Mouse (Mus musculus): ENCODE results near the gene Trappc3l. TPM values are rescaled to one million over a fixed set of nuclear protein-coding genes. Genes with fewer than 3 reads are reported as not detected.
"Not testable (repeated sequence)": the region's sequence is repeated elsewhere in the genome, so short reads cannot be mapped to it uniquely, and the experiment has no call there.

Gene Trappc3l
- not detected in 2 replicates for polyA plus RNA-seq (2015; fragmentation: Nextera tagmentation; extraction: Ambion mirVana)

GRCm38 (mm10) chr10:34037401-34037800 is at the start of gene Trappc3l:
Gene Trappc3l (plus strand): TSS chr10:34037597.
- H3K9me3 ChIP-seq = no peaks in the 10 kb centered on the region
- H3K4me2 ChIP-seq = no peak within 1 kb of the TSS
- no peak within 1 kb of the TSS for H3K27ac ChIP-seq (replicated peaks)
- H3K9ac ChIP-seq = no peak within 1 kb of the TSS
- WGBS = 61% methylated on average over 3 of the region's 3 CpGs
- no peak for ATAC-seq (ENCODE audit: low read depth)
- H3K36me3 ChIP-seq = no peaks in the 10 kb centered on the region
- H3K27me3 ChIP-seq = no peaks in the 10 kb centered on the region
- H3K4me1 ChIP-seq (replicated peaks) = 0 out of 2 replicates have a peak, but pooled peaks cover 6% of the 10 kb centered on the region
- no peak within 1 kb of the TSS for H3K4me3 ChIP-seq

DNA sequence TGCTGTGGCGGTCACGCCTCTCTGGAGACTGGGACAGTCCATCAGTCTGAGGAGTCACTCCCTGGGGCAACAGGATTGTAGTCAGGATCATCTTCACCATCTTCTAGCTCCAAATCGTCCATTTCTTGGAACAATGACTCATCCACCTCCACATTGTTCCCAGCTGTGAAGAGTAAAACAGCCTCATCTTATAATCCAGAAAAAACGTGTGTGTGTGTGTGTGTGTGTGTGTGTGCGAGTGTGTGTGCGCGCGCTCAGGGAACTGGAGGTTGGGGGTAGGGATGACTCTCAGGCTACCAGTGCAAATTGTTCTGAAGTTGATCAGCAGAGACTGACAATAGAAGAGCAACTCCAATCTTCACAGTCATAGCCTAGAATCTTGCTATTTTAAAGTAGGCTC is 40.7 kb upstream of the Trappc3l start:
- H3K27me3 ChIP-seq; H3K27ac ChIP-seq (replicated peaks); H3K4me3 ChIP-seq; H3K9me3 ChIP-seq; H3K4me2 ChIP-seq; H3K9ac ChIP-seq; ATAC-seq (ENCODE audit: low read depth); H3K4me1 ChIP-seq (replicated peaks): not testable (repeated sequence)
- 96% methylated on average over 6 of the region's 8 CpGs for WGBS
- peaks cover 93% of the 10 kb centered on the region for H3K36me3 ChIP-seq

DNA sequence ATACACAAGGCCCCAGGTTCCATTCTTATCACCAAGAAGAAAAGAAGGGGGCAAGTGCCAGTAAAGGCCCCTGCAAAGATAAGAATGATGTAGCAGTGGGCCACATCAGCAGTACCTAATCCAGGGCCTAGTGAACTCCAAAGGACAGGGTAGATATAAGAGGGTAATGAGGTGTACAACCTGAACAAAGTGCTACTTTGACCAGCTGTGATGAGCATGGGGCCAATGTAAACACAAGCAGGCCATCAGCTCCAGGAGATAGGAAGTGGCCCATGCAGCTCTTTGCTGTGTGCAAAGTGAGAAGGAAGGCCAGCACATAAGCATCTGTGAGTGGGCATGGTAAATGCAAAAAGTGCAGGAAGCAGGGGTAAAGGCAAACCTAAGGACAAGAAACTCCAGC is 39.0 kb upstream of the Trappc3l start:
- Histone ChIP-seq H3K4me3 (no peak overlapping the region), H3K27ac (replicated peaks) (no peak overlapping the region), H3K4me2 (no peak overlapping the region), H3K9ac (no peak overlapping the region), H3K36me3 (peaks cover 92% of the 10 kb centered on the region), H3K27me3 (no peaks in the 10 kb centered on the region), H3K4me1 (replicated peaks) (no peaks in the 10 kb centered on the region), H3K9me3 (no peaks in the 10 kb centered on the region)
- no peak for ATAC-seq (ENCODE audit: low read depth)

DNA sequence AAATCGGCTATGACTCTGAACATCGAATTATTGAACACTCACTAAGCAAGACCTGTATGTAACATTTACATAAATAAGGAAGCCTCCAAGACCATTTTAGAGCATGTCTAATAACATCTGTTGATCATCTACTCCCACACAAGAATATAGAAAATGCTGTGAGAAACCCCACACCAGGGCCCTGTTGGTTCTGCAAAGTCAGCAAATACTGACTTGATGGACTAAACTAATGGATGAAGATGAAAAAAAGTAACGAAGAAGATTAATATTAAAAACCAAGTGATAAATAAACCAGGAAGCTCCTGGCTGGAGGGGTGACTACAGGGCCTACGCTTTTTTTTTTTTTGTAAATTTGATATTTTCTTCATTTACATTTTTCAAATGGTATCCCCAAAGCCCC is 24.8 kb upstream of the Trappc3l start:
- Histone ChIP-seq H3K4me1 (replicated peaks) (peaks cover 29% of the 10 kb centered on the region), H3K4me3 (no peak overlapping the region), H3K9ac (no peak overlapping the region), H3K36me3 (peaks cover 23% of the 10 kb centered on the region), H3K4me2 (no peak overlapping the region), H3K27me3 (no peaks in the 10 kb centered on the region), H3K27ac (replicated peaks) (no peak overlapping the region), H3K9me3 (no peaks in the 10 kb centered on the region)
- ATAC-seq (ENCODE audit: low read depth) = no peak
- WGBS = 97% methylated on average over 4 of the region's 4 CpGs

DNA sequence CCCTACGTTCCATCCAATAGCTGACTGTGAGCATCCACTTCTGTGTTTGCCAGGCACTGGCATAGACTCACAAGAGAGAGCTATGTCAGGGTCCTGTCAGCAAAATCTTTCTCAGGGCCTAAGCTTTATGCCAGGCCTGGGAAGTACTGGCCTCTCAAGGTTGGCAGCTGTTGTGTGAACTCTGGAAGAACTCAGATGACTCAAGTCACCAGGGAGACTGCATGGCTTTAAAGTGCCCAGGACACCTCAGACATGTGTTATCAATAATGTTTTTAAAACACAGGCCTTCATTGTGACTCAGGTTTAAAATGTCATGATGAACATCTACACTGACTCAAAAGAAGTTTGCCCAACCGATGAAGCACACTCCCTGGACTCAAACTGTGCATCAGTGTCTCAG is 24.2 kb upstream of the Trappc3l start:
- H3K4me1 ChIP-seq (replicated peaks) = peaks cover 36% of the 10 kb centered on the region
- peaks cover 16% of the 10 kb centered on the region for H3K36me3 ChIP-seq
- no peak overlapping the region for H3K4me2 ChIP-seq
- no peaks in the 10 kb centered on the region for H3K27me3 ChIP-seq
- H3K9ac ChIP-seq = no peak overlapping the region
- WGBS = 94% methylated on average over 2 of the region's 2 CpGs
- ATAC-seq (ENCODE audit: low read depth) = no peak
- H3K4me3 ChIP-seq = no peak overlapping the region
- H3K9me3 ChIP-seq = no peaks in the 10 kb centered on the region
- no peak overlapping the region for H3K27ac ChIP-seq (replicated peaks)

GRCm38 (mm10) chr10:34018746-34019301 is 18.6 kb upstream of the Trappc3l start:
- WGBS = under 1% methylated on average over 21 of the region's 21 CpGs
- peak overlapping the region; percentile 88 for H3K4me3 ChIP-seq
- no peaks in the 10 kb centered on the region for H3K27me3 ChIP-seq
- ATAC-seq (ENCODE audit: low read depth) = 0 out of 2 replicates have a peak, but pooled peaks have one; percentile 1
- H3K9me3 ChIP-seq = no peaks in the 10 kb centered on the region
- peak overlapping the region; percentile 83 for H3K4me2 ChIP-seq
- 0 out of 2 replicates have a peak, but pooled peaks cover 5% of the 10 kb centered on the region for H3K36me3 ChIP-seq
- peak overlapping the region; percentile 96 for H3K9ac ChIP-seq
- H3K4me1 ChIP-seq (replicated peaks) = peaks cover 45% of the 10 kb centered on the region
- peak overlapping the region; percentile 93 for H3K27ac ChIP-seq (replicated peaks)

GRCm38 (mm10) chr10:34019302-34020075 is 17.9 kb upstream of the Trappc3l start, which contains the start of gene Rwdd1:
Gene Rwdd1 (minus strand): TSS chr10:34019624.
- Histone ChIP-seq H3K4me2 (peak within 1 kb of the TSS; percentile 83), H3K9ac (peak within 1 kb of the TSS; percentile 96), H3K27ac (replicated peaks) (peak within 1 kb of the TSS; percentile 93), H3K9me3 (no peaks in the 10 kb centered on the region), H3K36me3 (0 out of 2 replicates have a peak, but pooled peaks cover 5% of the 10 kb centered on the region), H3K27me3 (no peaks in the 10 kb centered on the region), H3K4me3 (peak within 1 kb of the TSS; percentile 88), H3K4me1 (replicated peaks) (peaks cover 39% of the 10 kb centered on the region)
- under 1% methylated on average over 81 of the region's 82 CpGs for WGBS
- peak; percentile 100 for ATAC-seq (ENCODE audit: low read depth)

DNA sequence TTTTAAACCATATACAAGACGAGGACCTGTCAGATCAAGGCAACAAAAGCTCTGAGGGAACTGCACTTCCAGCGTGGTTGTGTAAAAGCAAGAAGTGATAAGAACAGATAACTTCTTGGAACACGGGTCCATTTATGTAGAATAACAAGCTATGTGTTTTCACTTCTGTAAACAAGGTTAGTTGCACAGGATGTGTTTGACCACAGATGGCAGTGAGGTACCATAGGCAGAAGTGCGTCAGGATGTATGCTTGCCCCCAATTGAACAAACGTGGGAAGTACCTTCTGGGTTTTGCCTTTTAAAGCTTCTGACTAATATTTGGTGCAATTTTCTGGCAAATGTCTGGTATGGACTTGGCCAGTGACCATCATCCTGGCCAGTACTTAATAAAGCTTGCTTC is 7.1 kb upstream of the Trappc3l start:
- WGBS = 83% methylated on average over 5 of the region's 5 CpGs
- Histone ChIP-seq H3K27me3 (no peaks in the 10 kb centered on the region), H3K9ac (no peak overlapping the region), H3K4me2 (no peak overlapping the region), H3K4me1 (replicated peaks) (0 out of 2 replicates have a peak, but pooled peaks cover 6% of the 10 kb centered on the region), H3K27ac (replicated peaks) (no peak overlapping the region), H3K4me3 (no peak overlapping the region), H3K36me3 (no peaks in the 10 kb centered on the region), H3K9me3 (no peaks in the 10 kb centered on the region)
- no peak for ATAC-seq (ENCODE audit: low read depth)

DNA sequence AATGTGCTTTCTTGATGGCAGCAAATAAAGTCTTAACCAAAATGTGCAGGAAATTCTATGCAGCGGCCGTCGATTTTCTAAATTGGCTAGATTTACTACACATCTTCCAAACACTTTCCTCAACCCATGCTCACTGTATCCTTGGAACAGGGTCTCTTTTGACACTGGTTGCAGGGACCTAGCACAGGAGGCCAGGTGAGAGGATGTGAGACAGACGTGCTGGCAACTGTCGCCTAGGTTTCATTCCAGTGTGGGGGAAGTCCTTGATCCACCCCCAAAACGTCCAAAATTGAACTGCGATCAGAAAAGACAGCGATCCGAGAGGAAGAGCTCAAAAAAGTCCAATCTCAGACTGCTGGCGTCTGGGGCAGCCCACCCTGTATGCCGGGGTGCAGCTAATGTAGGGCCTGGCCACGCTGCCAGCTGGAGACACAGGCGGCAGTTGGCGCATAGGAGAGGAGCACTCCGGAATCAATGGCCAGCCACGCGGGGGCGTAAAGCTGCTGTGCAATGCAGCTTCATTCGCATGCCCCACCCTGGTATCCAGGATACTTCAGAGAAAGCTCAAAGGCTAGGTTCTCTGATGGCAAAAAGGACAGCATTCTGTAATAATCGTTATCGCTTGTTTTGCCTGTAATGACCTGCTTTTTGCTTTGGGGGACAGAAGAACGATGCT is 3.6 kb upstream of the Trappc3l start:
- Histone ChIP-seq H3K9me3 (no peaks in the 10 kb centered on the region), H3K4me3 (no peak overlapping the region), H3K9ac (peak overlapping the region; percentile 49; the same call in 1 of the 2 replicates), H3K4me2 (peak overlapping the region; percentile 38), H3K36me3 (no peaks in the 10 kb centered on the region), H3K4me1 (replicated peaks) (0 out of 2 replicates have a peak, but pooled peaks cover 6% of the 10 kb centered on the region), H3K27me3 (no peaks in the 10 kb centered on the region), H3K27ac (replicated peaks) (no peak overlapping the region)
- WGBS = 21% methylated on average over 22 of the region's 22 CpGs
- ATAC-seq (ENCODE audit: low read depth) = peak; percentile 91

DNA sequence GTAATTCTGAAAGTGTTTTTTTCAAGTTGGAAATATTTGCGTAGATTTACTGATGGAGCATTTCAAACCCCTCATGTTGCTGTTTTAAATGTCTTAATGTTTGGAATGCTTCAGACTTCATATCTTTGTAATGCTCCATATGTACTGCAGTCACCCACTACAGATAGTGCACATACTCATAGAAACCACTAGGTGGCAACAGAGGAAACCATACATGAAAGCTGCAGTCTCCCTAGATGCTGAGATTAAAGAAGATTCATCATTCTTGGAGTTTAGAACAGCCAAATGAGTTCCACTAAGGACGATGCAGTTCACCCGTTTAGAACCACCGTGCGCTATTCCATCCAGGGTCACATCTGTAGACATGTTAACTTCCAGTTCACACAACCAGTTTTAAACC is 810 bp upstream of the Trappc3l start:
- H3K4me3 ChIP-seq = no peak overlapping the region
- no peak overlapping the region for H3K9ac ChIP-seq
- 0 out of 2 replicates have a peak, but pooled peaks cover 6% of the 10 kb centered on the region for H3K4me1 ChIP-seq (replicated peaks)
- WGBS = 20% methylated on average over 5 of the region's 5 CpGs
- no peak overlapping the region for H3K27ac ChIP-seq (replicated peaks)
- H3K36me3 ChIP-seq = no peaks in the 10 kb centered on the region
- H3K27me3 ChIP-seq = no peaks in the 10 kb centered on the region
- H3K4me2 ChIP-seq = no peak overlapping the region
- H3K9me3 ChIP-seq = no peaks in the 10 kb centered on the region
- peak; percentile 83; the same call in 1 of the 2 replicates for ATAC-seq (ENCODE audit: low read depth)

- WGBS = 88% methylated on average over 5 of the region's 5 CpGs
- Histone ChIP-seq H3K36me3 (no peaks in the 10 kb centered on the region), H3K4me1 (replicated peaks) (no peaks in the 10 kb centered on the region), H3K9ac (no peak within 1 kb of the TSS), H3K9me3 (no peaks in the 10 kb centered on the region), H3K27ac (replicated peaks) (no peak within 1 kb of the TSS), H3K27me3 (no peaks in the 10 kb centered on the region), H3K4me2 (no peak within 1 kb of the TSS), H3K4me3 (no peak within 1 kb of the TSS)
- no peak for ATAC-seq (ENCODE audit: low read depth)
Observed at GRCm38 (mm10) chr10:34044210-34044609, 6.8 kb downstream of the Trappc3l start, which contains the start of gene Calhm4. Gene Calhm4 (minus strand): TSS chr10:34044310.

- H3K4me2 ChIP-seq = no peak overlapping the region
- no peaks in the 10 kb centered on the region for H3K36me3 ChIP-seq
- no peaks in the 10 kb centered on the region for H3K27me3 ChIP-seq
- H3K9me3 ChIP-seq = no peaks in the 10 kb centered on the region
- no peaks in the 10 kb centered on the region for H3K4me1 ChIP-seq (replicated peaks)
- no peak for ATAC-seq (ENCODE audit: low read depth)
- H3K27ac ChIP-seq (replicated peaks) = no peak overlapping the region
- H3K9ac ChIP-seq = no peak overlapping the region
- no peak overlapping the region for H3K4me3 ChIP-seq
- WGBS = 88% methylated on average over 2 of the region's 2 CpGs
Observed at GRCm38 (mm10) chr10:34053987-34054386, 16.6 kb downstream of the Trappc3l start.

Measured in neural tube, embryonic 13.5 days (tissue).